Mouse (Mus musculus): ENCODE results near the gene Mogat2. TPM values are rescaled to one million over a fixed set of nuclear protein-coding genes. Genes with fewer than 3 reads are reported as not detected.

Gene Mogat2
- polyA plus RNA-seq, 1 experiment from 2014 or later, result 362 TPM

- Histone ChIP-seq H3K4me1 (replicated peaks; ENCODE audit: control insufficient read depth, insufficient read depth, low read length) (0 out of 2 replicates have a peak, but pooled peaks cover 12% of the 10 kb centered on the region), H3K9me3 (ENCODE audit: control insufficient read depth) (no peaks in the 10 kb centered on the region), H3K9ac (ENCODE audit: low read depth, low read length) (no peak overlapping the region), H3K4me3 (ENCODE audit: low read depth, low read length) (no peak overlapping the region), H3K36me3 (ENCODE audit: control insufficient read depth, insufficient read depth) (no peaks in the 10 kb centered on the region), H3K4me2 (replicated peaks; ENCODE audit: low read depth) (no peak overlapping the region), H3K27ac (ENCODE audit: low read depth, low read length) (no peak overlapping the region), H3K27me3 (replicated peaks; ENCODE audit: control insufficient read depth, insufficient read depth, low read length) (no peaks in the 10 kb centered on the region)
- TF ChIP-seq CTCF (IDR thresholded peaks at IDR 0.05; ENCODE audit: low read depth), result no peak
- no peak for ATAC-seq
- 88% methylated on average over 11 of the region's 11 CpGs for WGBS
These were observed 3.7 kb upstream of the Mogat2 start for GRCm38 (mm10) chr7:99242097-99242496.

- peak overlapping the region; percentile 26; the same call in 1 of the 2 replicates for H3K9ac ChIP-seq (ENCODE audit: low read depth, low read length)
- no peak for ATAC-seq
- 44% methylated on average over 8 of the region's 8 CpGs for WGBS
- H3K27me3 ChIP-seq (replicated peaks; ENCODE audit: control insufficient read depth, insufficient read depth, low read length), result no peaks in the 10 kb centered on the region
- no peaks in the 10 kb centered on the region for H3K36me3 ChIP-seq (ENCODE audit: control insufficient read depth, insufficient read depth)
- H3K27ac ChIP-seq (ENCODE audit: low read depth, low read length), result peak overlapping the region; percentile 88
- 0 out of 2 replicates have a peak, but pooled peaks cover 12% of the 10 kb centered on the region for H3K4me1 ChIP-seq (replicated peaks; ENCODE audit: control insufficient read depth, insufficient read depth, low read length)
- no peaks in the 10 kb centered on the region for H3K9me3 ChIP-seq (ENCODE audit: control insufficient read depth)
- no peak for TF ChIP-seq CTCF (IDR thresholded peaks at IDR 0.05; ENCODE audit: low read depth)
- H3K4me2 ChIP-seq (replicated peaks; ENCODE audit: low read depth), result peak overlapping the region; percentile 74
- H3K4me3 ChIP-seq (ENCODE audit: low read depth, low read length), result peak overlapping the region; percentile 51
These were observed 1.3 kb downstream of the Mogat2 start for GRCm38 (mm10) chr7:99236888-99237660.

- WGBS, result 74% methylated on average over 2 of the region's 2 CpGs
- Histone ChIP-seq H3K4me3 (ENCODE audit: low read depth, low read length) (no peak overlapping the region), H3K4me2 (replicated peaks; ENCODE audit: low read depth) (peak overlapping the region; percentile 74; the same call in 1 of the 2 replicates), H3K27me3 (replicated peaks; ENCODE audit: control insufficient read depth, insufficient read depth, low read length) (no peaks in the 10 kb centered on the region), H3K9ac (ENCODE audit: low read depth, low read length) (no peak overlapping the region), H3K9me3 (ENCODE audit: control insufficient read depth) (no peaks in the 10 kb centered on the region), H3K27ac (ENCODE audit: low read depth, low read length) (no peak overlapping the region), H3K36me3 (ENCODE audit: control insufficient read depth, insufficient read depth) (no peaks in the 10 kb centered on the region), H3K4me1 (replicated peaks; ENCODE audit: control insufficient read depth, insufficient read depth, low read length) (0 out of 2 replicates have a peak, but pooled peaks cover 12% of the 10 kb centered on the region)
- no peak for ATAC-seq
- no peak for TF ChIP-seq CTCF (IDR thresholded peaks at IDR 0.05; ENCODE audit: low read depth)
These were observed 2.8 kb downstream of the Mogat2 start for GRCm38 (mm10) chr7:99235657-99236056.

GRCm38 (mm10) chr7:99234916-99235315 is 3.5 kb downstream of the Mogat2 start:
- Histone ChIP-seq H3K27ac (ENCODE audit: low read depth, low read length) (no peak overlapping the region), H3K9ac (ENCODE audit: low read depth, low read length) (no peak overlapping the region), H3K9me3 (ENCODE audit: control insufficient read depth) (no peaks in the 10 kb centered on the region), H3K4me1 (replicated peaks; ENCODE audit: control insufficient read depth, insufficient read depth, low read length) (0 out of 2 replicates have a peak, but pooled peaks cover 12% of the 10 kb centered on the region), H3K4me3 (ENCODE audit: low read depth, low read length) (no peak overlapping the region), H3K27me3 (replicated peaks; ENCODE audit: control insufficient read depth, insufficient read depth, low read length) (no peaks in the 10 kb centered on the region), H3K36me3 (ENCODE audit: control insufficient read depth, insufficient read depth) (no peaks in the 10 kb centered on the region), H3K4me2 (replicated peaks; ENCODE audit: low read depth) (no peak overlapping the region)
- TF ChIP-seq CTCF (IDR thresholded peaks at IDR 0.05; ENCODE audit: low read depth), result no peak
- WGBS, result 51% methylated on average over 2 of the region's 2 CpGs
- ATAC-seq, result no peak

GRCm38 (mm10) chr7:99232571-99232970 is 5.8 kb downstream of the Mogat2 start:
- Histone ChIP-seq H3K4me3 (ENCODE audit: low read depth, low read length) (no peak overlapping the region), H3K4me2 (replicated peaks; ENCODE audit: low read depth) (no peak overlapping the region), H3K27ac (ENCODE audit: low read depth, low read length) (peak overlapping the region; percentile 46), H3K4me1 (replicated peaks; ENCODE audit: control insufficient read depth, insufficient read depth, low read length) (peaks cover 6% of the 10 kb centered on the region), H3K27me3 (replicated peaks; ENCODE audit: control insufficient read depth, insufficient read depth, low read length) (no peaks in the 10 kb centered on the region), H3K9me3 (ENCODE audit: control insufficient read depth) (no peaks in the 10 kb centered on the region), H3K9ac (ENCODE audit: low read depth, low read length) (no peak overlapping the region), H3K36me3 (ENCODE audit: control insufficient read depth, insufficient read depth) (peaks cover 11% of the 10 kb centered on the region; the same call in 1 of the 2 replicates)
- ATAC-seq, result no peak
- 77% methylated on average over 6 of the region's 6 CpGs for WGBS
- peak; percentile 60 for TF ChIP-seq CTCF (IDR thresholded peaks at IDR 0.05; ENCODE audit: low read depth)

GRCm38 (mm10) chr7:99230061-99230747 is 8.2 kb downstream of the Mogat2 start:
- ATAC-seq, result peak; percentile 89
- no peak overlapping the region; the same call in 1 of the 2 replicates for H3K9ac ChIP-seq (ENCODE audit: low read depth, low read length)
- H3K9me3 ChIP-seq (ENCODE audit: control insufficient read depth), result no peaks in the 10 kb centered on the region
- no peaks in the 10 kb centered on the region for H3K27me3 ChIP-seq (replicated peaks; ENCODE audit: control insufficient read depth, insufficient read depth, low read length)
- peaks cover 11% of the 10 kb centered on the region; the same call in 1 of the 2 replicates for H3K36me3 ChIP-seq (ENCODE audit: control insufficient read depth, insufficient read depth)
- H3K4me1 ChIP-seq (replicated peaks; ENCODE audit: control insufficient read depth, insufficient read depth, low read length), result peaks cover 10% of the 10 kb centered on the region
- H3K4me2 ChIP-seq (replicated peaks; ENCODE audit: low read depth), result 0 out of 2 replicates have a peak overlapping the region, but pooled peaks have one; percentile 6
- no peak overlapping the region for H3K4me3 ChIP-seq (ENCODE audit: low read depth, low read length)
- H3K27ac ChIP-seq (ENCODE audit: low read depth, low read length), result peak overlapping the region; percentile 92
- 31% methylated on average over 7 of the region's 7 CpGs for WGBS
- TF ChIP-seq CTCF (IDR thresholded peaks at IDR 0.05; ENCODE audit: low read depth), result no peak
